Mouse (Mus musculus) cerebellum, adult 2 months (tissue): ENCODE results near the gene Dnah2.

Experiments
- CTCF ChIP-seq: fragments of 200-500 bp; IDR thresholded peaks from 2 replicates; pipeline ENCODE4 v1.5.1; 2011; ENCODE audit warnings: low read depth, mild to moderate bottlenecking, control low read depth, low read length, moderate library complexity, borderline replicate concordance; ENCODE audit not compliant: insufficient read depth
- POLR2A ChIP-seq: fragments of 200-500 bp; IDR thresholded peaks from 2 replicates; pipeline ENCODE4 v1.6.1; 2011; ENCODE audit warnings: low read length, control low read depth, borderline replicate concordance; ENCODE audit not compliant: insufficient read depth

- no peak for TF ChIP-seq CTCF
- no peak for TF ChIP-seq POLR2A
Measured at GRCm38 (mm10) chr11:69412548-69412947, 136.4 kb downstream of the Dnah2 start.
